Mouse (Mus musculus): ENCODE data around the gene Ncoa3.
A peak's percentile ranks its signal among the peaks of the same experiment; 100 is the strongest.
"Not testable (repeated sequence)": the region's sequence is repeated elsewhere in the genome, so short reads cannot be mapped to it uniquely, and the experiment has no call there.

Ncoa3 gene

DNA sequence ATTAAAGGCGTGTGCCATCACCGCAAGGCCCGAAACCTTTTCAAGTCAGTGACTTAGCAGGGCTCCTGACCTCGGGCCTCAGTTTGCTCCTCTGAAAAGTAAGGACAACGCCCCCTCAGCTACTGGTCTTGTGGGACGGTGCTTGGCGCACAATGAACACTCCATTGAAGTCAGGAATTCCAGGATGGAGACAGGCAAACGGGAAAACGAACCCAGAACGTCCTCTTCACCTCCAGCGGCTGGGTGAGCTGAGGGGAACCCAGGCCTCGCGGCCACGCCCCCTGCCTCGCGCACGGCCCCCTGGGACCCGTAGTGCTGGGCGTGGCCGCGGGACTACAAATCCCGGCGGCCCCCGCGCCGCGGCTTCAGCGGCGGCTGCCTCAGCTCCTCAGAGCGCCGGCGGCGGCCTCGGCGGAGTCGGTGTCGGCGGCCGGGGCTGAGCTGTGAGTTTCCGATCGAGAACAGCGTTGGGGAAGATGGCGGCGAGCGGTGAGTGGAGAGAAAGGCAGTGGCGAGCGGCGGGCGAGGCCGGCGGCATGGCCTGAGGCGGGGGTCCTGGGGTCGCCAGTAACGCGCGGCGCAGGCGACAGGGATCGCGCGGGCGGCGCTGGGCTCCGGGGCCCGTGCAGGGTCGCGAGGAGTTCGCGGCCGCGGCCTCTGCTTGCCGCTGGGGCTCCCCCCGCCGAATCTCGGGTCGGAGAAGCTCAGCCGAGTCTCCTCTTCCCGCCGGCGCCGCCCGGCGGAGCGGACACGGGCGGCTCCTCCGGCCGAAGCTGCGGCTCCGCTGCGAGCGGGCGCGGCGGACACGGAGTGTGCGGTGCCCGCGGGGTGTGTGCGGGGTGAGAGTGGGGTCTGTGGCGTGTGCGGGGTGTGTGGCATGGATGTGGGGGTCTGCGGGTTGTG lies at the start of gene Ncoa3:
Ncoa3 (plus strand) TSS at position 367 of the 903 bp plus-strand sequence.
- DNase-seq: peak; percentile 96

DNA sequence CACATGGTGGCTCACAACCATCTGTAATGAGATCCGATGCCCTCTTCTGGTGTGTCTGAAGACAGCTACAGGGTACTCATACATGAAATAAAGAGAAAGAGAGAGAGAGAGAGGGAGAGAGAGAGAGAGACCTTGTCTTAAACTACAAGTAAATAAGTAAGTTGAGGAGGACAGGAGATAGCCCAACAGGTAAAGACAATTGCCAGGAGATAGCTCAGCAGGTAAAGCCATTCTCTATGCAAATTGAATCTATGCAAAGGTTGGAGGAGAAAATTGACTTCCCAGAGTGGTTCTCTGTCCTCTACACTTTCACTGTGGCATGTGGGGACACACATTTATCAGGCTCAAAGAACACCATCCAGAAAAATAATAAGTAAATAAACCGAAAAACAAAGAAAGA lies 49.3 kb upstream of the Ncoa3 start:
- no peak for DNase-seq

DNA sequence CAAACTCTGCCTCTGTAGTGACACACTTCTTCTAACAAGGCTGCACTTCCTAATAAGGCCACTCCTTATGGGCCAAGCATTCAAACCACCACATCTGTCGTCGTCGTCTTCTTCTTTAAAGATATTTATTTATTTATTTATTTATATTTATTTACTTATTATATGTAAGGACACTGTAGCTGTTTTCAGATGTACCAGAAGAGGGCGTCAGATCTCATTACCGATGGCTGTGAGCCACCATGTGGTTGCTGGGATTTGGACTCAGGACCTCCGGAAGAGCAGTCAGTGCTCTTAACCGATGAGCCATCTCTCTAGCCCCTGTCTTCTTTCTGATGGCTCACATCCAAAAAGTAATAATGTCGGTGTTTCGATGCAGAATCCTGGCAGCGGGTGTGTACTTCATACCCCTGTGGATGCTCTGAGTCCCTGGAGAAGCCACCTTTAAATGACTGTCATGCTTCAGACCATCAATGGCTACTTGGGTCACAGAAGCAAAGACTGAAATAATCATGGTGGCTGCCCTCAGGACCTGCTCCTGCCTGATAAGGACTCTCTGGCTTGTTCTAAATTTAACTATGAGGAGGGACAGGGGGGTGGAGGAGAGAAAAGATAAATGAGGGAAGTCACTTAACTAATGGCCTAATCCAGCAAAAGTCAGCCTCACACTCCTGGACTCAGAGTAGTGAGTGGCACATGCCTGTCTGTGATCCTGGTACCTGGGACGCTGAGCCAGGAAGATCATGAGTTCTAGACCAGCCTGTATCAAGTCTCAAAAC lies 47.7 kb upstream of the Ncoa3 start:
- DNase-seq: no peak

- DNase-seq: no peak
Measured at GRCm38 (mm10) chr2:165946046-165946564, 46.3 kb upstream of the Ncoa3 start.

DNA sequence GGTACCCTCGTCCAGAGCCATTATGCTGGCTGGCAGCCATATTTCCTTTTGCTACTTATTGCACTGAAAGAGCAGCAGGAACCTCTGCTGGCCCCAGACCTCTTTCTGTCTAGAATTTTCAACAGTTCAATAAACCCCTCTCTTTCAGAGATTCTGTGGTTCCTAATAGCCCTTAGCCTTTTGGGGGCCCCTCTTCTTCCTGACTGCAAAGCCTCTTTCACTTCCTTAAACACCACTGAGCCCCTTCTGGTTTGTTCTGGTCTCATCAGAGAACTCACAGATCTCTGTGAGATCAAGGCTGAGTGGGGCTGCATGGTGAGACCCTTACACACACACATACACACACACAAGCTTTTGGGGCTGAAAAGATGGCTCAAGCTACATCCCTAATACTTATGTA lies 44.4 kb upstream of the Ncoa3 start:
- no peak for DNase-seq

DNA sequence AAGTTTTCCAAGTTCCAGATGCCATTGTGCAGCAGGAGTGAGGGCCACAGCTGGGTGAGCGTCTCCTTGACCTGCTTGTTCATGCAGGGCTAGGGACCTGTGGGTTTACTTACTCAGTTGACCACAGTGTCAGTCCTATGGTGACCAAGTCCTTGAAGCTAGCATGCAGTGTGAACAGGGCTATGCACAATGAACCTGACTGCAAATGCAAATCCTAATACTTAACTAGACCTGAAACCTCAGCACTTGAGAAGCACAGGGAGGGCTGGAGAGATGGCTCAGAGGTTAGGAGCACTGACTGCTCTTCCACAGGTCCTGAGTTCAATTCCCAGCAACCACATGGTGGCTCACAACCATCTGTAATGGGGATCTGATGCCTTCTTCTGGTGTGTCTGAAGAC lies 43.7 kb upstream of the Ncoa3 start:
- not testable (repeated sequence) for DNase-seq

- no peak for DNase-seq
Measured at GRCm38 (mm10) chr2:165949719-165950118, 42.7 kb upstream of the Ncoa3 start.

DNA sequence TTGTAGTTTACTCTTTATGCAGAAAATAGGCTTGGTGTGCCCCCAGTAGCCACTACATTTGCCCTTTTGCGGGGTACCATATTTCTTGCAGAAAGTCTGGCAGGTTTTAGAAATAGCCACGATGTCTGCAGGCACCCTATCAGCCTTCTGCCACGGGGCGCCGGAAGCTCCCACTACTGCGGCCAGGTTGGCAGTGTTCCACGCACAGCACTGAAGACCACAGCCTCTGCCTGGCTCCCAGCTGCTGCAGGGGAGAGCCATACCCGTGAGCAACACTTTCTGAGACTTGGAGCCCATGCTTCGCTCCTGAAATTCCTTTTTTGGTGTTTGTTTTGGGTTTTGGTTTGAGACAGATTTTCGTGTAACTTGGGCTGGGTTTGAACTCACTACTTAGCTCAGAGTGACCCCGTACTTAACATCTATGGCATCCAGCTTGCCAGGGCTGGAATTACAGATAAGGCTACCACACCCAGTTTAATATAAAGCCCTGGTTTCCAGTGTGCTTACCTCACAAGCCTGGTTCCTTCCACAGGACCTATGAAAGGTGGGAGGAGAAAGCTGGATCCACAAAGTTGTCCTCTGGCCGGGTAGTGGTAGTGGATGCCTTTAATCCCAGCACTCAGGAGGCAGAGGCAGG lies 40.9 kb upstream of the Ncoa3 start:
- DNase-seq: no peak

- DNase-seq: peak; percentile 82
Measured at GRCm38 (mm10) chr2:165954872-165955271, 37.6 kb upstream of the Ncoa3 start.

GRCm38 (mm10) chr2:165955386-165955785 lies 37.0 kb upstream of the Ncoa3 start:
- DNase-seq: no peak

- no peak for DNase-seq
Measured at GRCm38 (mm10) chr2:165956096-165956740, 36.2 kb upstream of the Ncoa3 start.

- DNase-seq: no peak
Measured at GRCm38 (mm10) chr2:165957257-165957828, 35.1 kb upstream of the Ncoa3 start.

DNA sequence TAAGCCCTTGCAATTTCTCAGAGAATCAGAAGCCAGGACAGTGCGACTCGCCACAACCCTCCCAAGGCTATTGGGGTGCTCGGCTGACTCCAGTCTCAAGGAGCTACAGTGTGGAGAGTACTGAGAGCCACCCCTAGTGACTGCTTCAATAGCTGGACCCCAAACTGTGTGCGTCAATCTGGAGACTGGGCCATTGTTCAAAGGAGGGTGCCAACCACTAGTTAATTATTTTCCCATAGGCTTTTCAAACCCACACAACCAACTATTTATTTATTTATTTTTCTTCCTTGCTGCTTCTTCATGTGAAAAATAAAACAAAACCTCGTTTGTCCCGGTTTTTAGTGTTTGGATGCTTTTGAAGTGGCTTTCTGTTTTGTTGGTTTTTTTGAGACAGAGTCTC lies 33.9 kb upstream of the Ncoa3 start:
- no peak for DNase-seq

DNA sequence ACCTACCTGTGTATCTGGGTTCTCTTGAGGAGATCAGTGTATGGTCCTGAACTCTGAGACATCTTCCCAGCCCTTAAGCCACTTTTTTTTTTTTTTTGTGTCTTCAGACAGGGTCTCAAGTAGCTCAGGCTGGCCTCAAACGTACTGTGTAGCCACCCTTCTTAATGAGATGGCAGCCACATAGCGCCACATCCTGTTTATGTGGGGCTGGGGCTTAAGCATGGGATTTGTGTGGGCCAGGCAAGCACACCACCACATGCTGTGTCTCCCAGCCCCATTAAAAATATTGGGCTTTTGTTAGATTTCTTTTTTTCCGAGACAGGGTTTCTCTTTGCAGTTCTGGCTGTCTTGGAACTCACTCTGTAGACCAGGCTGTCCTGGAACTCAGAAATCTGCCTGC lies 31.7 kb upstream of the Ncoa3 start:
- no peak for DNase-seq

- DNase-seq: no peak
Measured at GRCm38 (mm10) chr2:165962824-165963223, 29.6 kb upstream of the Ncoa3 start.

DNA sequence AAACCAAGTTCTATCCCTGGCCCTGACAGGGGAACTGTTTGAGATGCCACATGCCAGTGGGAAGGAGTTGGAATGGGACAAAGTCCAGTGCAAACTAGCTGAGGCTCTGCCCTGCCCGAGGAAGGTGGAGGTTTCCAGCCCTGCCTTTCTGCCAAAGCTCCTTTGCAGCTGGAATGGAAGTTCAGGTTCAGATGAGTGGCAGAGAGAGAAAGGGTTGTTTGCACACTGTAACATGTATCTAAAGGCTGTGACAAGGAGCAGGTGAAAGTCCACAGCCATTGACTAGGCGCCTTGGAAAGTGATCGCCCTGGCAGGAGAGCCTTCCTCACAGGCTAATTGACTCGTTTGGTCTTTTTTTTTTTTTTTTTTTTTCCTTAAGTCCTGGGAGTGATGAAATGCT lies 28.3 kb upstream of the Ncoa3 start:
- no peak for DNase-seq

- DNase-seq: no peak
Measured at GRCm38 (mm10) chr2:165967076-165967475, 25.4 kb upstream of the Ncoa3 start.

DNA sequence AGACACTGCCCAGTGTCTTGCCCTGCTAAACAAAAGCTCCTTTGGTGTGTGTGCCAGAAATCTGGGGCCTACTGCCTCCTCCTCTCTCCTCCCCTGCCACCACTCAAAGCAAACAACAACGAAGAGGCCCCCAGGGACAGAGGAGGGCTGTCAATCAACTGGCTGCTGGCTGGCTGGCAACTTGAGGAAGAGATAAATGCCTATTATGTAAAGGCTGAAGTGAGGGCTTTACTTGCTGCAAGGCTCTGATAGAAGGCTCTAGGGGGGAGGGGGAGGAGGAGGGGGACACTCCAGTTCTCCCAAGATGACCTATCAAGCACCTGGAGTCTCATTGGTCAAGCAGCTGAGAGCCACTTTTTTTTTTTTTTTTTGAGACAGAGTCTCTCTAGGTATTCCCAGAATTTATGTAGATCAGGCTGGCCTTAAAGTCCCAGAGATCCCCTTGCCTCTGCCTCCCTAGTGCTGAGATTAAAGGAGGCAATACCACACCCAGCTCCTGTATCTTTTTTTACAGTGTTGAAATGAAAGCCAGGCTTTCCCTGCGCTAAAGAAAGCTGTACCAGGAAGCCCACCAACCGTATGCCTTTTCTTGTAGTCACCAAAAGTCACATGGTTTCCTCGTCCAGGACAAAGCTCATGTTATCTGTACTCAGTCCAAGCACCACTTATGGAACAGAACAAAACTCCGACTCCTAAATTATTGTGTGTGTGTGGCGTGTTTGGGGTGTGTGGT lies 24.4 kb upstream of the Ncoa3 start:
- peak; percentile 68 for DNase-seq

- DNase-seq: peak; percentile 78
Measured at GRCm38 (mm10) chr2:165968876-165969275, 23.6 kb upstream of the Ncoa3 start.

GRCm38 (mm10) chr2:165969391-165969790 lies 23.0 kb upstream of the Ncoa3 start:
- DNase-seq: peak; percentile 53

DNA sequence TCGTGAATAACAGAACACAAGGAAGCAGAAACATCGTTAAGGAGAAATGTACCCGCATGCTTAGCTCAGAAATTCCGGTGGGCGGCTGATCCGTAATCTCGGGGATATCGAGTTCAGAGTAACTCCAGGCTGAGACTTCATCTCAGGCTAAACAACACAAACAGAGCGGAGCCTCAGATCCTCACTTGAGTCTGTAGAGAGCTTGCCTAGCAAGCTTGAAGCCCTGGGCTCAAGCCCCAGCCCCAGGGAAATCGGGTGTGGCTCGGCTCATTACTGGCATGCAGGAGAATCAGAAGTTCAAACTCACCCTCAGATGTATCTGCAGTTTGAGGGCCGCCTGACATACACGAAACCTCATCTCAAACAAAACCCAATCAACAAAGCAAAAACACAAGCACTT lies 22.5 kb upstream of the Ncoa3 start:
- no peak for DNase-seq

GRCm38 (mm10) chr2:165970767-165971166 lies 21.7 kb upstream of the Ncoa3 start:
- no peak for DNase-seq
